Mouse (Mus musculus) c-Kit-positive CD71-positive TER-119-positive erythroid progenitor cells, embryonic 14.5 days (primary cell): Measurements from ENCODE around the gene Gm26602.
"Not testable (repeated sequence)": the region's sequence is repeated elsewhere in the genome, so short reads cannot be mapped to it uniquely, and the experiment has no call there.

ENCODE experiments used
- DNase-seq: peaks from one replicate; pipeline ENCODE4 v3.0.0-alpha.2; 2013; ENCODE audit warnings: low spot score

Gene Gm26602

DNA sequence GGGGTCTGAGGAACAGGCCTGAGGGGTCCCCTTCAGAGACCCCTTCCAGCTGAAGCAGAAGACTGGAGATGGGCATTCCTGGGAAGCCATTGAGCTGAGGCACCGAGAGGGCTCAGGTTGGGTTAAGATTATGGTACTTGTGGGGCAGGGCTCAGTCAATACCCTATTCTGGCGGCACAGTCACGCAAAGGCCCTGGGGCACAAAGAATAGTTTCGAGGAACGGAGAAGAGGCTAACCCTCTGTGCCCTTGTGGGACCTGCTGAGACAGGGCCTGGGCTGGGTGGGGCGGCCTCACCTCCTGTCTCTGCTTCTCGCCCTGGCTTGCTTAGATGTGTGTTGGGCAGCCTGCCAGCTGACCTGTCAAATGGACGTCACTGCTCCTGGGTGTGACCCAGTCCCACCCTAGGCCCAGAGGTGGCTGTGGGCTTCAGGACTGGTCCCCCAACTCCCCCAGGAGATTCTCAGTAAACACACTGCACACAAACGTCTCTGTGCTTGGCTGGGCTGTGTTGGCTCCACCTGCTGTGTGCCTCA is 22.6 kb downstream of the Gm26602 start:
- DNase-seq: no peak

GRCm38 (mm10) chr10:79933861-79934260 is 23.2 kb downstream of the Gm26602 start:
- DNase-seq: no peak

GRCm38 (mm10) chr10:79934272-79934721 is 23.6 kb downstream of the Gm26602 start:
- no peak for DNase-seq

GRCm38 (mm10) chr10:79934794-79935569 is 24.3 kb downstream of the Gm26602 start:
- DNase-seq: no peak

DNA sequence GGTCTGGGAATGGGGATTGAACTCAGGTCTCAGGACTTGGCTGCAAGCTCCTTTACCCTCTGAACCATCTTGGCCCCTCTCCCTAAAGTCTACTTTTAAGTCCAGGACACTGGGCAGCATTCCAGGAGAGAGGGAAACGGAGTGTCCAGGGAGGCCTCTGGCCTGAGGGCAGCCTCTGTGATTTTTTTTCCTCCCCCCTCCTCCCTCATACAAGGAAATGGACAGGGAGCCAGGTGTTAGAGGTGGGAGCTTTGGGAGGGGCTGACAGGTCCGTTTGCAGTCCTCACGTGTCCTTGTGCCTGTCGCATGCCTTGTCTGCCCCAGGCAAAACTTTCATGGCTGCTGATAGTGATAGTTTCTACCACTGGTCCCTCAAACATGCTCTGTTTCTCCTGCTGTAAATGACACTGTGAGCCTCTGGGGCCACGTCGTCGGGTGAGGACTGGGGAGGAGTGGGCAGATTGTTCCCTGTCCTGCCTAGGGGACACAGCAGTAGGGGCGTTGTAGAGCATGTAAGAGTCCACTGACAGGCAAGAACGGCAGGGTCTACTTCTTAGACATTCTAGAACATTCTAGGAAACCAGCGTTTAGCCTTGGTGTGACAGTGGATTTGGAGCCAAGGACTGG is 25.7 kb downstream of the Gm26602 start:
- DNase-seq: no peak

DNA sequence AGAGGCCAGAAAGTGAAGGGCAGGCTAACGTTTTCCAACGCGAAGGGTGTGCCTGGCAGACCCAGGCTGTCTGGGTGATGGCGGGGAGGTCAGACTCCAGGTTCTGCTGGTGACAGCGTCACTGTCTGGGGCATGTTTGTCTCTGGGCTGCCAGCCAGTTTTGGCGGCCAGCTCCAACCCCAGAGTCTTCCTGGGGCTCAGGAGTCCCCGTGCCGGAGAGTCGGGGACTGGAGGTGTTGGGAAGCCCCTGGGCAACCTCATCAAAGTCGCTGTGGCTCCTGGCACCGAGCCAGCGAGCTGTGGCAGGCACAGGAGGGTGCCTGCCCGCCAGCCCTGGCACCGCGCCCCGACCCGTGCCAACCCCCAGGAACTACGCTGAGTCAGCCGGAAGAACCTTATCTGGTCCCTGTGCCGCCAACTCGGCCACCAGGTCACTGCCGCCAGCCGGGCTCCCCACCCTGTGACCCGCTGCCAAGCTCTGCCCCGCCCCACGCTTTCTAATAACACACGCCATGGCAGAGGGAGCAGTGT is 26.3 kb downstream of the Gm26602 start:
- DNase-seq: no peak

DNA sequence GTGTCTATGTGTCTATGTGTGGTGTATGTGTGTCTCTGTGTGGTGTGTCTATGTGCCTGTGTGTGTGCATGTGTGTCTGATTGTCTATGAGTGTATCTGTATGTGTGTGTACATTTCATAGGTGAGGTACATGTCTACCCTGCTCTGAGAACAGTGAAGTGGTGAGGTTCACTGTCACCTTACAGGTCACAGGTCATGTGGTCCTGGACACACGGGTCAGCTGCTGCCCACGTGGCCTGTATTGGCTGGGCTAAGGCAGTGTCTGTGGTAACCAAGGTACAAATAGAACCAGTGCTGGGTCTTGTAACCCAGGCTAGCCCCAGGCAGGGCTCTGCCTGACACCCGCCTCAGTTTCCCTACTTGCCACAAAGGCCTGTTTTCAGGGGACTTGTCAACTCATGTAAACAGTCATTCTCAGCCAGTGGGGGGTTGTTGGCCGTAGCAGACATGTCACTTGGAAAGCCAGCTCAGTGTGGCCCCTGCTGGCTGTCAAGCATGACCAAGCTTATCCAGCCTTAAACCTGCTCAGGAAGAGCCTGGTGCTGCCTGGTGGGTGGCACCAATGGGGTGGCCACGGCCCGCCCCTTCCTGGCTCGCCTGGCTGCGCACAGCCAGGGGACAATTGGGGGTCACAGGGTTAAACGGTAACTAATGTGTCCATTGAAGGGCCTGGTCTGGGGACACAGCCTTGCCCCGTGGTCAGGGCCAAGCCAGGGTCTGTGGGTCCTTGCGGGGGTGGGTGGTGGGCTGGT is 27.3 kb downstream of the Gm26602 start:
- DNase-seq: no peak

DNA sequence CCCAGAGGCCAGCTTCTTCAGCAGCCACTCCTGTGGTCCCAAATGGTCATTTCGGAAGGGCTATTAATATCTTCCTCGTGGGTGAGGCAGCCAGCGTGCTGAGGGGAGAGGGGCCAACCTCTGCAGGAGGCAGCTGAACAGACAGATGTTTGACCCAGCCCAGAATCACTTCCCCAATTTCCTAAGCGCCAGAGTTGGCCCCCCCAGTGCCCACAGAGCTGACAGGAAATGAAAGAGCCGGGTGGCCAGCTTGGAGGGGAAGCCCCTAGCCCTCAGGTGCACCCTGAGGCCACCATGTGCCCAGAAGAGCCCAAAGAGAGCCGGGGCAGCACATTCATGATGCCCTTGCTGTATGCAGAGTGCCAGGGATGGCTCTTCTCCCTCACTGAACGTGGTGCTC is 30.1 kb downstream of the Gm26602 start:
- no peak for DNase-seq

DNA sequence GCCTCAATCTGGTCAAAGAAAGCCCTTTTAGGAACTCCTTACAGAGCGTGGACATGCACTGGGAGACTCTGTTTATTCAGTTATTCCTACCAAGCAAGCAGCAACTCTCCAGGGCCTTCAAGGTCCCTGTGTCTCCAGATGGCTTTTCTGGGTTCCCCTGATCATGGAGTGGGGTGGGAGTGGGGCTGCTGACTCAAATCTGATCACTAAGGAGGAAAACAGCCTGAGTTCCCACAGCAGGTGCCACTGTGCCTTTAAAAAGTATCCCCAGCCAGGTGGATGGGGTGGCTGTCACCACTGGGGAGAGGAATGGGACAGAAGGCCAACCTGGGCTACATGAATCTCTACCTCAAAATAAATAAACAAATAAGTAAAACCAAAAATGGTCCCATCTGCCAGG is 32.3 kb downstream of the Gm26602 start:
- DNase-seq: no peak

- no peak for DNase-seq
Measured at GRCm38 (mm10) chr10:79943471-79943901, 32.8 kb downstream of the Gm26602 start.

- no peak for DNase-seq
Measured at GRCm38 (mm10) chr10:79945507-79946234, 35.0 kb downstream of the Gm26602 start.

DNA sequence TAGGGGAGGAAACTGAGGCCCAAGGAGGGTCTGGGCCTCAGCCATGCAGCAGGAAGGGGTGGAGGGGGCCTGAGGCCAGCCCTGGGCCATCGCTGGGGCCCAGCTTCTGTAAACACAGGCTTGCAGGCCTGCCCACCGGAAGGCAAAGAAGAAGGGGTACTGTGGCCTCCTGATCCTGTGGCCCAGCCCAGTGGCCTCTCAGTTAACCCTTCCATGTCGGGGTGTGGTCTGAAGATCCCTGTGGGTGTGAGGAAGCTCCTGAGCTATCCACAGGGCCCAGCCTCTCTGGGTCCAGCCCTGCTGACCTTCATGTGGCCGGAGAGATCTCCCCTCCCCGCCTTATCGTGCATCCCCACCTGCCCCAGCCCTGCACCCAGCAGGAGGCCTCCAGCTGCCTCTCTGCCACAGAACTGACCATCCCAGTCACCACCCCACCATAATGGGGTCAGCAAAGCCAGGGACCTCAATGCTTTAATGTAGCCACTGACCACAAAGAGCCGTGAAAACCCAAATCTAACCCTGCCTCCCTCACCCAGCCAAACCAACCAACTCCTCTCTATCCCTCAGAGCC is 36.2 kb downstream of the Gm26602 start:
- DNase-seq: no peak

DNA sequence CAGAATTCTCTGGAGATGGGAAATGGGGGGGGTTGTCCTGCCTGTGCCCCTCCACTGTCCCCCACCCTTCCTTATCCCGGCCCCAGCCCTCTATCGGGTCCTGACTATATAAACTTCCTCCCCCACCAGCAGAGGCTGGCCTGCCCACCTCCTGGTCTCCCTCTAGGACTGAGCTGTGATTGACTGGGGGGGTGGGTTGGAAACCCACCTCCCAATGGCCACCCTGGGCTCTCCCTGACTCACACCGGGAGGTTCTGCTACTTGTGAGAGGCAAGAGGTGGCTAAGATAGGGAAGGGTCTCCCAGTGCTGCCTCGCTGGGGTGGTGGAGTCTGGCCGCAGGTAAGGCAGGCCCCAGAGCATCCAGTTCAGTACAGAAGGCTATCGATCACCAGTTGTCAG is 36.8 kb downstream of the Gm26602 start:
- DNase-seq: no peak

DNA sequence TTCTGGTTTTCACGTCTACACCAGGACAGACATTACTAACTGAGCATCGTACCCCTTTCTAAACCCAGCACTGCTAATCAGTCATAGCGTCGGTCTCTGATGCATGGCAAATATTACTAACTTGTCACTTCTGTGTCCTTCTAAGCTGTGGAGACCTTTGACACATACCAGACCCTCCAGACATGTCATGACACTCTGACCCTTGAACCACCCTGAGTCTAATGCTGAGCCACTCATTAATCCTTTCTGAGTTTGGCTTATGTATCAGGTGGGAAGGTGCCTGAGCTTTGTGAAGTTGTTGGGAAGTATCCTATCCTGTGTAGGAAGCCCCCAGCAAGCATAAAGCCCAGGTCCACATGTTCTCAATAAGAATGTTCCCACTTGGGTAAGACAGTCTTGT is 39.2 kb downstream of the Gm26602 start:
- DNase-seq: no peak

- DNase-seq: no peak
Measured at GRCm38 (mm10) chr10:79950661-79951060, 40.0 kb downstream of the Gm26602 start.

DNA sequence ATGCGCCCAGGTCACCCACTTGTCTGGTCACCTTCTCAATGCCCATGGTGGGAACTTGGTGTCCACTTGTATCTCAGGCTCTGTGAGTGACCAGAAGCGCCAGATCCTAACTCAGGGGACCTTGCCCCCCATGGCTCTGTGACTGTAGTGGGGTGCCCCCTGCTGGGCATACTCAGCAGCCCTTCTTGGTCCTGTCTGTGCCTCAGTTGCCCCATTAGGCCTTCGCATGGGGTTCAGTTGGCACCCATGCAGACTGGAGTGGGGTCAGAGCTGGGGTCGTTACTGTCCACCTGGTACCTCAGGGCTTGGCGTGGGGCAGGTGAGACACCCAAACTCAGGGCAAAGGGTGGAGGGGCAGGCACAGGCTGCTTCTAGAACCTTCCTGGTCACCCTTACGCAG is 43.3 kb downstream of the Gm26602 start:
- no peak for DNase-seq

DNA sequence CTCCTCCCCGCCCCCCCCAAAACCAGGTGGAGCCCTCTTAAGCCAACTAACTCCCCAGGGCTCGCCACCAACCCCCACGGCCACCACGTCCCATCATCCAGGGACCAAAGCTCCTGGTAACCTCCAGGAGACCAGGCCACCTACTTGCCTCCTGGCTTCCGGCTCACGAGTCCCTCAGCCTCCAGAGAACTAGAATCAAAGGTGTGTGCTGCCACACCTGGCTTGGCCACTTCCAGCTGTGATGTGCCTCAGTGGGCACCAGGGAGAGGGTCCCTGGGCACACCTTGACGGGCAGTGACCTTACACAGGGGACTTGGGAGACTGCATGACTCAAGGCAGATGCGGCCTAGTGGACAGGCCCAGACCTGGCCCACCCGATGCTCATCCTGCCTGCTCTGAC is 45.0 kb downstream of the Gm26602 start:
- DNase-seq: no peak

- no peak for DNase-seq
Measured at GRCm38 (mm10) chr10:79956643-79957154, 46.0 kb downstream of the Gm26602 start.

DNA sequence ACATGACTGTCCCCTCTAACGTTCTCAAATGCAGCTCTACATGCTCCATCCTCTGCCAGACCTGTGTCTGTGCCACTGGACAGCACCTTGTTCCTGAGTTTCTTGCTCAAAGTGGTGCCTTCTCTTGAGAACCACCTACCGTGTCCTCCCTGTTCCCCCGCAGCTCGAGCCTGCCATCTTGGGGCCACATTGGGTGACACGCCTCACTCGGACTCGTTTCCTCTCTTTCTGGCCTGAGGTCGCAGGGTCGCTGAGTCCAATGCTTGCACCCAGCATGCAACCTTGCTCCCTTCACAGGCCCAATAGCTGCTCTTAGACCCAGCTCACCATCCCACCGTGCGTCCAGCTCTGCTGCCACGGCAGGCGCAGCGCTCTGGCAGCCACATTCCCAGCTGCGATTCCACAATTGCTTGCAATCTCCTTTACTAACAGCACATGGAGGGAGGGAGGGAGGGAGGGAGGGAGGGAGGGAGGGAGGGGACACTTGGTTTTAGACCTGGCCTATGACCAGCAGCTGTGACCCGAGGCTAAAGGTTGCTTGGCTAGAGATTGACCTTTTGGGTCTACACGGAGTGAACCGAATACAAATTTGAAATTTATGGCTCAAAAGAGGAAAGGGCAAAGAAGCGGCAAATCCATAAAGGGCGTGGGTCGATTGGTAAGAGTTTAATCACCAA is 47.6 kb downstream of the Gm26602 start:
- peak; percentile 62 for DNase-seq

GRCm38 (mm10) chr10:79959412-79959811 is 48.8 kb downstream of the Gm26602 start:
- not testable (repeated sequence) for DNase-seq
